Mouse (Mus musculus) E14TG2a.4 (cell line): Measurements from ENCODE around the gene Bdkrb1.

Experiments
- CTCF ChIP-seq: conservative IDR thresholded peaks from 2 replicates; pipeline ENCODE4 v1.5.1; 2014; ENCODE audit warnings: low read length
- NANOG ChIP-seq: IDR thresholded peaks from 2 replicates; pipeline ENCODE4 v1.6.1; 2014; ENCODE audit warnings: borderline replicate concordance, low read length, mixed read lengths
- POU5F1 ChIP-seq: IDR thresholded peaks from 2 replicates; pipeline ENCODE4 v1.6.1; 2014; ENCODE audit warnings: low read length, borderline replicate concordance

- TF ChIP-seq CTCF, result no peak
- TF ChIP-seq POU5F1, result no peak
- TF ChIP-seq NANOG, result no peak
These were observed 31.0 kb upstream of the Bdkrb1 start for GRCm38 (mm10) chr12:105571867-105572266.
